Mouse (Mus musculus): Measurements from ENCODE around the gene Asrgl1. TPM values are rescaled to one million over a fixed set of nuclear protein-coding genes. Genes with fewer than 3 reads are reported as not detected.

Asrgl1 gene
- polyA plus RNA-seq, 1 experiment from 2014 or later: 18.5 TPM

DNA sequence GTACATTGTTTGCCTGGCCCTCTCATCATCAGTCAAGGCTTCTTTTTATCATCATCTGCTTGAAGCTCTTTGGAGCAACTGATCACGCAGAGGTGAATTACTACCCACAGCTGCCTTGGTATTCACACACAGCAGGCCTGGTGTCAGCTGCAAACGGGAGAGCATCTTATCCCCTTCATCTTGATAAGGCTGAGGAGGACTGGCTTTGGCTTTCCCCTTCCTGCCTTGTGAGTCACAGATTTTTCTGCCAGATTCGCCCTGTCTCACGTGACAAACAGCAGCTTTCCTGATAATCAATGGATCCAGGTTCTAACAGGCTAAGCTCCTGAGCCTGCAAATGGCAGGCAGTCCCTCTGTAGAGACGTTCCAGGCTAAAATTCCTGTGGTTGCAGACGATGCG, 55.5 kb downstream of the Asrgl1 start:
- Histone ChIP-seq H3K9me3 (no peaks in the 10 kb centered on the region), H3K36me3 (no peaks in the 10 kb centered on the region), H3K9ac (peak overlapping the region; percentile 47; the same call in 1 of the 2 replicates), H3K4me1 (replicated peaks) (peaks cover 18% of the 10 kb centered on the region), H3K4me2 (no peak overlapping the region), H3K27ac (replicated peaks) (no peak overlapping the region), H3K27me3 (no peaks in the 10 kb centered on the region), H3K4me3 (no peak overlapping the region)
- WGBS: 38% methylated on average over 7 of the region's 7 CpGs
- no peak for ATAC-seq (ENCODE audit: low read depth)

- Histone ChIP-seq H3K4me3 (no peak overlapping the region), H3K36me3 (no peaks in the 10 kb centered on the region), H3K27me3 (no peaks in the 10 kb centered on the region), H3K9me3 (no peaks in the 10 kb centered on the region), H3K9ac (no peak overlapping the region), H3K27ac (replicated peaks) (no peak overlapping the region), H3K4me2 (no peak overlapping the region), H3K4me1 (replicated peaks) (peaks cover 12% of the 10 kb centered on the region)
- ATAC-seq (ENCODE audit: low read depth): no peak
- 84% methylated on average over 4 of the region's 4 CpGs for WGBS
These were observed 58.3 kb downstream of the Asrgl1 start for GRCm38 (mm10) chr19:9076982-9077660.

DNA sequence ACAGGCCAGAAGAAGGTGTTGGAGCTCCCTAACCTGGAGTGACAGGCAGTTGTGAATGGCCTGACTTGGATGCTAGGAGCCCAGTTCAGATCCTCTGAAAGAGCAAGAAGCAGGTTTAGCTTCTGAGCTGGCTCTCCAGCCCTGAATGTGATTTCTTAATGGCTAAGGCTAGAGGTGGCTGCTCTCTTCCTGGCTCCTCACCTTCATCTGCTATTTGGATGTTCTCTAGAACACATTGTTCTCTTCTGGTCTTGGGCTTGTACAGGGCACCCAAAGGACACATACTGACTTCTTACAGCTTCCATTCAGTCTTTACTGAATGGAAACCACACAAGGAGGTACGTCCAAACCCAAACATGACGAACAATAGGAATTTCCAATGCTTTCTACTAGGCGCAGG, 59.4 kb downstream of the Asrgl1 start:
- WGBS: 87% methylated on average over 3 of the region's 3 CpGs
- H3K4me2 ChIP-seq: no peak overlapping the region
- no peak for ATAC-seq (ENCODE audit: low read depth)

DNA sequence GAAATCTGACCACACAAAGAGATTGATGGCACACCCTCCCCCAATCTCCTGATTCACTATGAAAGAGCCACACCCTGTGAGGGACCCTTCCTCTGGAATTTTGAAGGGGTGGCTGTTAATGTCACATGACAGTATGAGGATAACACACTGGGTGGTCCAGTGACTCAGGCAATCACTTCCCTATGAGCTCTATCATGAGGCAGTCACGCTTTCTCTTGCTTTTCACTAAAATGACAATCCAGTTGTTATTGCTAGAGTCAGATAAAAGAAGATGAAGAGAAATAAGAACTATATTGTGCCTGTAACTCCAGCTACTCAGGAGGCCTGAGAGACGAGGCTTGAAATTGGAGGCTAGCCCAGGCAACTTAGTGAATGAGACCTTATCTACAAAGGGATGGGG, 59.9 kb downstream of the Asrgl1 start:
- no peak overlapping the region for H3K27ac ChIP-seq (replicated peaks)
- H3K4me1 ChIP-seq (replicated peaks): peaks cover 22% of the 10 kb centered on the region
- no peaks in the 10 kb centered on the region for H3K27me3 ChIP-seq
- no peak overlapping the region for H3K4me2 ChIP-seq
- 76% methylated on average over 2 of the region's 2 CpGs for WGBS
- no peak for ATAC-seq (ENCODE audit: low read depth)
- no peak overlapping the region for H3K9ac ChIP-seq
- no peaks in the 10 kb centered on the region for H3K9me3 ChIP-seq
- H3K36me3 ChIP-seq: no peaks in the 10 kb centered on the region
- no peak overlapping the region for H3K4me3 ChIP-seq

More for the DNA sequence above, 59.4 kb downstream of the Asrgl1 start:
- H3K27me3 ChIP-seq: no peaks in the 10 kb centered on the region
- H3K36me3 ChIP-seq: no peaks in the 10 kb centered on the region
- no peak overlapping the region for H3K9ac ChIP-seq
- peaks cover 17% of the 10 kb centered on the region for H3K4me1 ChIP-seq (replicated peaks)
- H3K9me3 ChIP-seq: no peaks in the 10 kb centered on the region
- H3K4me3 ChIP-seq: no peak overlapping the region
- H3K27ac ChIP-seq (replicated peaks): no peak overlapping the region

GRCm38 (mm10) chr19:9074424-9074823, 61.0 kb downstream of the Asrgl1 start:
- H3K9ac ChIP-seq: no peak overlapping the region
- H3K36me3 ChIP-seq: no peaks in the 10 kb centered on the region
- WGBS: 47% methylated on average over 4 of the region's 4 CpGs
- H3K4me2 ChIP-seq: no peak overlapping the region
- H3K4me3 ChIP-seq: no peak overlapping the region
- no peaks in the 10 kb centered on the region for H3K9me3 ChIP-seq
- no peak overlapping the region for H3K27ac ChIP-seq (replicated peaks)
- no peak for ATAC-seq (ENCODE audit: low read depth)
- peaks cover 29% of the 10 kb centered on the region for H3K4me1 ChIP-seq (replicated peaks)
- H3K27me3 ChIP-seq: no peaks in the 10 kb centered on the region

DNA sequence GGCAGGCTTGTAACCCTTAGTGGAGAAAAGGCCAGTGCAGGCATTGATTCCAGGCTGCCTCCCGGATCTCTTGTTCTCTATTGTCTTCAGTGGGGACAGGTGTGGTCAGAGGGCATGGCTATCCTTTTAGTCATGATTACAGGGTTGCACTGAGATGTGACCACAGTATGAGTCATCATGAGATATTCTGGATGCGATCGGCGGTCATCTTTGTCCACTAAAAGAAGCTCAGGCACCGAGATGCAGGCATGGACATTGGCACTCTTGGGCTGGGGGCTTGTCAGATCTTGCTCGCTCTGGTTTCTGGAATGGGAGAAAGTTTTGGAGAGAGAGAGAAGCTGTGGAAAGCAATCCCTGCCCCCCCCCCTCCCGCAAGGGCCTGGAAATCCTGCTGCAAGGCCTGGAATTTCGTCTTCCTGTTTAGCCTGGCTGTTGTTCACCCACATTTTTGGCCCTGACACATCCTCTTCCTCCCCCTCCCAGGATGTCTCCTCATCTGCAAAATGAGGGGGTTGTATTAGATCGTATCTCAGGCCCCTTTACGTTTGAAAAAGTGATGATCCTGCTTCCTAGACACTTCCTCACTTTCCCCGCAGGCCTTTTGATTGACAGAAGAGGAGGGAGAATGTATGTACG, 61.5 kb downstream of the Asrgl1 start:
- H3K4me2 ChIP-seq: no peak overlapping the region

DNA sequence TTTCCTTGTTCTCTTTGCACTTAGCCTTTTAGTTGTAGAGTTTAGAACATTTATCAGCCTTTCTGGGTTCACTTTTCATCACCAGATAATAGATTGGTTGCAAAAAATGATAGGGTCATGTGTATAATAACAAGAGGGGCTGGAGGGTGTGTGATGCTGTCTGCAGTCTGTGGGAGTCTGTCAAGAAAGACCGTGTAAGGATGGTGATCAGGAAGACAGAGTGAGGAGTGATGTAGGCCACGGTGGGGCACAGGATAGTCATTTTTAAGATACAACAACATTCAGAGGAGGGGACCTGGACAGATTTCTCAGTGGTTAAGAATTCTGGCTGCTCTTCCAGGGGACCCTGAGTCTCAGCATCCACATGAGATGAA, 63.3 kb downstream of the Asrgl1 start:
- Histone ChIP-seq H3K27ac (replicated peaks) (peak overlapping the region; percentile 56), H3K9me3 (no peaks in the 10 kb centered on the region), H3K9ac (no peak overlapping the region), H3K36me3 (no peaks in the 10 kb centered on the region), H3K4me3 (no peak overlapping the region), H3K4me1 (replicated peaks) (peaks cover 29% of the 10 kb centered on the region), H3K4me2 (no peak overlapping the region), H3K27me3 (no peaks in the 10 kb centered on the region)
- ATAC-seq (ENCODE audit: low read depth): no peak
- WGBS: 85% methylated on average over 2 of the region's 2 CpGs

More for the DNA sequence above, 61.5 kb downstream of the Asrgl1 start:
- Histone ChIP-seq H3K27me3 (no peaks in the 10 kb centered on the region), H3K4me1 (replicated peaks) (peaks cover 29% of the 10 kb centered on the region), H3K27ac (replicated peaks) (no peak overlapping the region), H3K36me3 (no peaks in the 10 kb centered on the region), H3K9me3 (no peaks in the 10 kb centered on the region), H3K4me3 (no peak overlapping the region), H3K9ac (no peak overlapping the region)
- no peak for ATAC-seq (ENCODE audit: low read depth)
- 84% methylated on average over 12 of the region's 12 CpGs for WGBS

GRCm38 (mm10) chr19:9071456-9072156, 63.8 kb downstream of the Asrgl1 start:
- no peak overlapping the region for H3K4me2 ChIP-seq
- no peaks in the 10 kb centered on the region for H3K36me3 ChIP-seq
- no peak overlapping the region for H3K4me3 ChIP-seq
- H3K9me3 ChIP-seq: no peaks in the 10 kb centered on the region
- WGBS: 44% methylated on average over 7 of the region's 7 CpGs
- H3K27me3 ChIP-seq: no peaks in the 10 kb centered on the region
- no peak overlapping the region for H3K9ac ChIP-seq
- peak; percentile 70; the same call in 1 of the 2 replicates for ATAC-seq (ENCODE audit: low read depth)
- H3K27ac ChIP-seq (replicated peaks): peak overlapping the region; percentile 56
- H3K4me1 ChIP-seq (replicated peaks): peaks cover 30% of the 10 kb centered on the region

DNA sequence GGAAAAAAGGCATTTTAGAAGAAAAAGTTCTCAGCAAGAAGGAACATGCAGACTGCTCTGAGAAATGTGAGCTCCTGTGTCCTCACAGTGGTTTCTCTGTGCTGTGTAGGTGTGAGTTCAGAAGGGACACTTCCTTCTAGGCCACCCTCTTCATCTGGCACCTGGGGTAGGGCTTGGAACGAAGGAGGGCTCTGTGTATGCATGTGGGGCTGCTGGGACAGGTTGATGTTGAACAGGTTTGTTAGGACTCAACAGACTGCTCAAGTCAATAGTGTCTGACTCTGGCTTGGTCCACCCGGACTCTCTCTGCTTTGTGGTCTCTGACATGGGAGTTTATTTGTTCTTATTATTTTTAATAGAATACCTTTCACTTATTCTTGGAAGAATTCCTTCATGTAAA, 65.1 kb downstream of the Asrgl1 start:
- H3K27ac ChIP-seq (replicated peaks): no peak overlapping the region; the same call in 1 of the 2 replicates
- H3K4me3 ChIP-seq: no peak overlapping the region
- H3K4me2 ChIP-seq: no peak overlapping the region
- H3K9ac ChIP-seq: no peak overlapping the region
- H3K4me1 ChIP-seq (replicated peaks): peaks cover 42% of the 10 kb centered on the region
- ATAC-seq (ENCODE audit: low read depth): no peak
- H3K36me3 ChIP-seq: no peaks in the 10 kb centered on the region
- no peaks in the 10 kb centered on the region for H3K27me3 ChIP-seq
- H3K9me3 ChIP-seq: no peaks in the 10 kb centered on the region
- 77% methylated on average over 2 of the region's 2 CpGs for WGBS

DNA sequence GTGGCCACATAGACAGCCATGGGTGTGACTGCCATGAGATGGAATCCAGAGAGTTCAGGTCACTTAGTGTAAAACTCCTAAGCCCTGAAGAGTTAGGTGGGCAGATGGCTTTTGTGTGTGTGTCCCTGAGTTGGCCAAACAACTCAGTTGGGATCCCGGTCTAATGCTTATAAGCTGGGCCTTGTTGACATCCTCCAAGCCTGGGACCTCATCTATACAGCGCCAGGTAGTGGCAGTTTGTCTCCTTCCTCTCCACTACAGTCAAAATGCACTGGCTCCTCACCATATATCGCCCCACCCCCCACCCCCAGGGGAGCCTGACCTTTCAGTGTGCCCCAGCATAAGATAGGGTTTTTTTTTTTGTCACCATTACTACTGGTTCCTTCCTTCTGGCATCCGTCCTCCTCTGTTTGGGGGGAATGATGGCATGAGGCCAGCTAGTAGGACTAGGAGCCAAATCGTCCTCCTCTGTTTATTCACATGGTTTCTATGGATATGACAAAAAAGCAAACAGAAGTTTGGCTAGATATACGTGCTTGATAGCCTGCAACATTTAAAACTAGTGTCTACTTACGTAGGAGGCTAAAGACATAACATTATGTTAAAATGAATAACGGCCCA, 65.6 kb downstream of the Asrgl1 start:
- Histone ChIP-seq H3K4me3 (no peak overlapping the region), H3K27ac (replicated peaks) (no peak overlapping the region; the same call in 1 of the 2 replicates), H3K36me3 (no peaks in the 10 kb centered on the region), H3K9ac (no peak overlapping the region), H3K4me2 (no peak overlapping the region), H3K4me1 (replicated peaks) (peaks cover 42% of the 10 kb centered on the region), H3K9me3 (no peaks in the 10 kb centered on the region), H3K27me3 (no peaks in the 10 kb centered on the region)
- no peak for ATAC-seq (ENCODE audit: low read depth)
- 68% methylated on average over 8 of the region's 8 CpGs for WGBS

DNA sequence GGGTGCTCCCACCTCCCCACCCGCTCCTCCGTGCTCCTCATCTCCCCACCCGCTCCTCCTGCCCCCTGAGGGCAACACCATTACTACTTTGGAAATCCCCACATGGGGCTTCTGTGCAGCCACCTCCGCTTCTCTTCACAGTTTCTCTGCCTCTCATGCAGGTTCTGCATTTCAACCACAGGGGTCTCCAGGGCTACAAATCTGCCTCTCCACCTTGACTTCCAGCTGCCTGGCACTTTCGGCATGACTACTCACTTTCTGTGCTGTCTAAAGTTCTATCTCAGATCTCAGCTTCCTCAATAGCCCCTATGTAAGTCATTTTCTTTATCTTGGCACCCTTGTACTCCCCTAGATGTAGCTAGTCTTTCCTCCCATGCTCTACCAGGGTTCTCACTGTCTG, 68.1 kb downstream of the Asrgl1 start:
- no peak overlapping the region for H3K9ac ChIP-seq
- no peaks in the 10 kb centered on the region for H3K9me3 ChIP-seq
- no peak overlapping the region for H3K27ac ChIP-seq (replicated peaks)
- peaks cover 42% of the 10 kb centered on the region for H3K4me1 ChIP-seq (replicated peaks)
- no peak for ATAC-seq (ENCODE audit: low read depth)
- 68% methylated on average over 5 of the region's 5 CpGs for WGBS
- no peaks in the 10 kb centered on the region for H3K36me3 ChIP-seq
- H3K4me3 ChIP-seq: no peak overlapping the region
- no peak overlapping the region for H3K4me2 ChIP-seq
- no peaks in the 10 kb centered on the region for H3K27me3 ChIP-seq

All from neural tube, embryonic 13.5 days (tissue).